Mouse (Mus musculus) MEL (cell line): ENCODE results near the gene Ecel1. TPM values are rescaled to one million over a fixed set of nuclear protein-coding genes. Genes with fewer than 3 reads are reported as not detected.

Source experiments
- DNase-seq: peaks from one replicate; pipeline ENCODE4 v3.0.0; 2011; ENCODE audit warnings: low read depth, low spot score
- H3K27ac ChIP-seq: 2 replicates; pipeline ENCODE4 v1.5.1; 2012; ENCODE audit warnings: low read depth, mild to moderate bottlenecking, control low read depth, low read length, moderate library complexity; ENCODE audit not compliant: control insufficient read depth
- H3K27me3 ChIP-seq, 2 experiments: fragments of 150-350 bp in 1 of 2; sonication (generic) in 1 of 2; 2 replicates each; pipeline ENCODE4 v1.6.1; 2012; ENCODE audit warnings: low read length in 2 of 2, mild to moderate bottlenecking in 2 of 2, improper control_type of control experiment in 1 of 2, moderate library complexity in 1 of 2; ENCODE audit not compliant: insufficient read depth in 2 of 2, control insufficient read depth in 1 of 2
- H3K36me3 ChIP-seq, 2 experiments: 2 replicates each; pipeline ENCODE4 v1.6.1; 2012 to 2014; ENCODE audit warnings: low read length in 2 of 2, improper control_type of control experiment in 1 of 2, inconsistent platforms in 1 of 2, mild to moderate bottlenecking in 1 of 2; ENCODE audit not compliant: insufficient read depth in 2 of 2, control insufficient read depth in 1 of 2
- H3K4me1 ChIP-seq, 2 experiments: fragments of 150-350 bp in 1 of 2; sonication (generic) in 1 of 2; 2 replicates each; pipeline ENCODE4 v1.6.1; 2012; ENCODE audit warnings: low read length in 2 of 2, improper control_type of control experiment in 1 of 2, mild to moderate bottlenecking in 1 of 2; ENCODE audit not compliant: insufficient read depth in 2 of 2, control insufficient read depth in 1 of 2
- H3K4me3 ChIP-seq, 2 experiments: fragments of 150-350 bp in 1 of 2; sonication (generic) in 1 of 2; 2 replicates each; pipeline ENCODE4 v1.5.1; 2012; ENCODE audit warnings: low read depth in 2 of 2, low read length in 2 of 2, mild to moderate bottlenecking in 2 of 2, moderate library complexity in 2 of 2, control low read depth in 1 of 2, improper control_type of control experiment in 1 of 2; ENCODE audit not compliant: control insufficient read depth in 1 of 2, insufficient read depth in 1 of 2
- H3K79me2 ChIP-seq: 2 replicates; pipeline ENCODE4 v1.6.1; 2012; ENCODE audit warnings: mild to moderate bottlenecking, low read length, moderate library complexity; ENCODE audit not compliant: control insufficient read depth, poor library complexity, insufficient read depth
- H3K9ac ChIP-seq: 2 replicates; pipeline ENCODE4 v1.6.1; 2012; ENCODE audit warnings: low read depth, mild to moderate bottlenecking, control low read depth, low read length, moderate library complexity; ENCODE audit not compliant: control insufficient read depth, poor library complexity, severe bottlenecking
- H3K9me3 ChIP-seq: fragments of 150-350 bp; sonication (generic); replicated peaks from 2 replicates; pipeline ENCODE4 v1.6.1; 2012; ENCODE audit warnings: mild to moderate bottlenecking, low read length, improper control_type of control experiment, moderate library complexity; ENCODE audit not compliant: insufficient read depth
- CHD1 ChIP-seq: IDR thresholded peaks from 2 replicates; pipeline ENCODE4 v1.6.1; 2012; ENCODE audit warnings: low read depth, mild to moderate bottlenecking, inconsistent platforms, low read length, improper control_type of control experiment
- CHD2 ChIP-seq: IDR thresholded peaks from 2 replicates; pipeline ENCODE4 v1.6.1; 2011; ENCODE audit warnings: low read length, improper control_type of control experiment
- CTCF ChIP-seq, 3 experiments: IDR thresholded peaks in 2 of 3; conservative IDR thresholded peaks in 1 of 3; 2 replicates each; pipeline ENCODE4 v1.5.1; 2011 to 2012; ENCODE audit warnings: low read length in 3 of 3, low read depth in 2 of 3, mild to moderate bottlenecking in 2 of 3, improper control_type of control experiment in 1 of 3, inconsistent platforms in 1 of 3, mixed read lengths in 1 of 3, moderate library complexity in 1 of 3; ENCODE audit not compliant: control insufficient read depth in 1 of 3, insufficient read depth in 1 of 3, poor library complexity in 1 of 3, severe bottlenecking in 1 of 3
- E2F4 ChIP-seq: IDR thresholded peaks from 2 replicates; pipeline ENCODE4 v1.6.1; 2011; ENCODE audit warnings: low read depth, low read length, improper control_type of control experiment, borderline replicate concordance
- ELF1 ChIP-seq: IDR thresholded peaks from 2 replicates; pipeline ENCODE4 v1.6.1; 2014; ENCODE audit warnings: low read depth, mild to moderate bottlenecking, inconsistent platforms, low read length, improper control_type of control experiment, moderate library complexity
- EP300 ChIP-seq, 2 experiments: IDR thresholded peaks; 2 replicates each; pipeline ENCODE4 v1.6.1; 2011; ENCODE audit warnings: improper control_type of control experiment in 2 of 2, low read length in 2 of 2, low read depth in 1 of 2, mild to moderate bottlenecking in 1 of 2
- ETS1 ChIP-seq: IDR thresholded peaks from 2 replicates; pipeline ENCODE4 v1.6.1; 2012; ENCODE audit warnings: low read depth, mild to moderate bottlenecking, inconsistent platforms, low read length, improper control_type of control experiment, moderate library complexity
- GABPA ChIP-seq: IDR thresholded peaks from 2 replicates; pipeline ENCODE4 v1.6.1; 2012; ENCODE audit warnings: low read depth, mild to moderate bottlenecking, inconsistent platforms, low read length, improper control_type of control experiment, moderate library complexity
- GATA1 ChIP-seq: IDR thresholded peaks from 2 replicates; pipeline ENCODE4 v1.6.1; 2011; ENCODE audit warnings: low read depth, low read length, improper control_type of control experiment
- HCFC1 ChIP-seq: IDR thresholded peaks from 2 replicates; pipeline ENCODE4 v1.6.1; 2012; ENCODE audit warnings: low read depth, mild to moderate bottlenecking, inconsistent platforms, low read length, improper control_type of control experiment, moderate library complexity
- JUND ChIP-seq: IDR thresholded peaks from 2 replicates; pipeline ENCODE4 v1.6.1; 2011; ENCODE audit warnings: low read depth, mild to moderate bottlenecking, improper control_type of control experiment, low read length
- KAT2A ChIP-seq: conservative IDR thresholded peaks from 2 replicates; pipeline ENCODE4 v1.6.1; 2012; ENCODE audit warnings: low read depth, low read length, improper control_type of control experiment, inconsistent platforms
- MAX ChIP-seq: IDR thresholded peaks from 2 replicates; pipeline ENCODE4 v1.6.1; 2011; ENCODE audit warnings: low read length, improper control_type of control experiment
- MEF2A ChIP-seq: IDR thresholded peaks from 2 replicates; pipeline ENCODE4 v1.6.1; 2014; ENCODE audit warnings: low read depth, mild to moderate bottlenecking, inconsistent platforms, low read length, improper control_type of control experiment; ENCODE audit not compliant: poor library complexity, insufficient replicate concordance, severe bottlenecking; ENCODE audit errors: extremely low read depth
- MXI1 ChIP-seq: IDR thresholded peaks from 2 replicates; pipeline ENCODE4 v1.6.1; 2011; ENCODE audit warnings: mild to moderate bottlenecking, low read depth, low read length, improper control_type of control experiment
- MYB ChIP-seq: IDR thresholded peaks from 2 replicates; pipeline ENCODE4 v1.6.1; 2011; ENCODE audit warnings: mild to moderate bottlenecking, low read depth, low read length, improper control_type of control experiment
- NRF1 ChIP-seq: IDR thresholded peaks from 2 replicates; pipeline ENCODE4 v1.6.1; 2014; ENCODE audit warnings: low read depth, mild to moderate bottlenecking, inconsistent platforms, low read length, improper control_type of control experiment, moderate library complexity; ENCODE audit not compliant: poor library complexity, insufficient read depth, severe bottlenecking
- POLR2A ChIP-seq, 2 experiments: IDR thresholded peaks; 2 replicates each; pipeline ENCODE4 v1.6.1; 2011 to 2012; ENCODE audit warnings: low read length in 2 of 2, mild to moderate bottlenecking in 2 of 2, control low read depth in 1 of 2, improper control_type of control experiment in 1 of 2, low read depth in 1 of 2, moderate library complexity in 1 of 2; ENCODE audit not compliant: control insufficient read depth in 1 of 2, insufficient read depth in 1 of 2, poor library complexity in 1 of 2
- POLR2AphosphoS2 ChIP-seq: IDR thresholded peaks from 2 replicates; pipeline ENCODE4 v1.6.1; 2011; ENCODE audit warnings: low read length, improper control_type of control experiment
- POLR2AphosphoS5 ChIP-seq: IDR thresholded peaks from 2 replicates; pipeline ENCODE4 v1.6.1; 2012; ENCODE audit warnings: low read depth, borderline replicate concordance, mild to moderate bottlenecking, inconsistent platforms, low read length, moderate library complexity, mixed read lengths
- RAD21 ChIP-seq: IDR thresholded peaks from 2 replicates; pipeline ENCODE4 v1.6.1; 2011; ENCODE audit warnings: mild to moderate bottlenecking, low read depth, low read length, improper control_type of control experiment
- SIN3A ChIP-seq: IDR thresholded peaks from 2 replicates; pipeline ENCODE4 v1.6.1; 2012; ENCODE audit warnings: low read length, improper control_type of control experiment, inconsistent platforms
- SMC3 ChIP-seq: IDR thresholded peaks from 2 replicates; pipeline ENCODE4 v1.6.1; 2011; ENCODE audit warnings: low read depth, low read length, improper control_type of control experiment
- TAL1 ChIP-seq: IDR thresholded peaks from 2 replicates; pipeline ENCODE4 v1.6.1; 2012; ENCODE audit warnings: mild to moderate bottlenecking, inconsistent platforms, low read length, moderate library complexity, mixed read lengths
- TBP ChIP-seq: IDR thresholded peaks from 2 replicates; pipeline ENCODE4 v1.8.0; 2011; ENCODE audit warnings: low read depth, low read length, improper control_type of control experiment
- TCF12 ChIP-seq: IDR thresholded peaks from 2 replicates; pipeline ENCODE4 v1.6.1; 2014; ENCODE audit warnings: low read depth, mild to moderate bottlenecking, inconsistent platforms, low read length, improper control_type of control experiment, moderate library complexity
- UBTF ChIP-seq: IDR thresholded peaks from 2 replicates; pipeline ENCODE4 v1.6.1; 2012; ENCODE audit warnings: low read depth, mild to moderate bottlenecking, inconsistent platforms, low read length, improper control_type of control experiment, moderate library complexity, borderline replicate concordance; ENCODE audit not compliant: insufficient read depth
- USF1 ChIP-seq: IDR thresholded peaks from 2 replicates; pipeline ENCODE4 v1.6.1; 2014; ENCODE audit warnings: low read depth, mild to moderate bottlenecking, inconsistent platforms, low read length, improper control_type of control experiment, moderate library complexity
- USF2 ChIP-seq, 2 experiments: IDR thresholded peaks; 2 replicates each; pipeline ENCODE4 v1.6.1; 2011 to 2012; ENCODE audit warnings: improper control_type of control experiment in 2 of 2, low read length in 2 of 2, borderline replicate concordance in 1 of 2, inconsistent platforms in 1 of 2, low read depth in 1 of 2, mild to moderate bottlenecking in 1 of 2; ENCODE audit not compliant: insufficient read depth in 1 of 2
- ZC3H11A ChIP-seq: IDR thresholded peaks from 2 replicates; pipeline ENCODE4 v1.6.1; 2012; ENCODE audit warnings: low read depth, mild to moderate bottlenecking, inconsistent platforms, low read length, improper control_type of control experiment
- ZKSCAN1 ChIP-seq: IDR thresholded peaks from 2 replicates; pipeline ENCODE4 v1.6.1; 2012; ENCODE audit warnings: low read depth, mild to moderate bottlenecking, inconsistent platforms, low read length, improper control_type of control experiment, moderate library complexity
- ZMIZ1 ChIP-seq: IDR thresholded peaks from 2 replicates; pipeline ENCODE4 v1.6.1; 2012; ENCODE audit warnings: low read depth, mild to moderate bottlenecking, inconsistent platforms, low read length, improper control_type of control experiment, moderate library complexity
- ZNF384 ChIP-seq: IDR thresholded peaks from 2 replicates; pipeline ENCODE4 v1.6.1; 2012; ENCODE audit warnings: low read depth, mild to moderate bottlenecking, inconsistent platforms, low read length, improper control_type of control experiment
- polyA plus RNA-seq, 2 experiments: library from polyadenylated mRNA; stranded (reverse) in 1 of 2; unstranded in 1 of 2; fragments of >175 nt in 1 of 2; fragments of >200 nt in 1 of 2; gene quantifications; 2 replicates each; pipeline versions ENCODE4 v1.2.1 to v1.2.4; 2012; ENCODE audit warnings: low replicate concordance in 2 of 2, low read depth in 1 of 2; ENCODE audit not compliant: insufficient read length in 2 of 2, insufficient read depth in 1 of 2, missing spikeins in 1 of 2
- total RNA-seq: library from RNA; depleted of rRNA; stranded (reverse); fragments of 300-350 nt; gene quantifications from 2 replicates; pipeline ENCODE4 v1.2.3, GENCODE M21; 2012

Ecel1 gene
- total and polyA plus RNA-seq, 3 experiments = 0.73 to 4.8 TPM; not detected in 1

DNA sequence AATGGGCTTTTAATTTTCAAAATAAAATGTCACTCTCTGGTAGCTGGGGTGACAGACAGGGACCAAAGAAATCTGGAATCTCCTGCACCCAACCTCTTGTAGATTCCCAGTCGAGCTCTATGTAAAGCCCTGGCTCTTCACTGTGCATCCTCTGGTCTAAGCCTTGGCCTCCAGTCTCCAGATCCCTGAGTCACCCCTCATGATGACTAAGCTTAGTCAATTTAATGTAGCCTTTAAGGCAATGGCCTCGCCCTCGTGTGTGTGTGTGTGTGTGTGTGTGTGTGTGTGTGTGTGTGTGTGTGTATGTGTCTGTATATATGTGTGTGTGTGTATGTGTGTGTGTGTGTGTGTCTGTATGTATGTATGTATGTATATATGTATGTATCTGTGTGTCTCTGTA is 3.1 kb upstream of the Ecel1 start:
- Histone ChIP-seq H3K27ac (no peak overlapping the region), H3K36me3 (no peaks in the 10 kb centered on the region), H3K9me3 (no peaks in the 10 kb centered on the region), H3K27me3 (peaks cover 0 to 1% of the 10 kb centered on the region in 2 experiments; a peak in 1 of 4 replicates), H3K4me3 (no peak overlapping the region), H3K79me2 (no peaks in the 10 kb centered on the region), H3K9ac (no peak overlapping the region), H3K4me1 (no peaks in the 10 kb centered on the region)
- no peak for DNase-seq
- TF ChIP-seq GATA1 = no peak
- TF ChIP-seq NRF1 = no peak
- no peak for TF ChIP-seq POLR2AphosphoS5
- TF ChIP-seq E2F4 = no peak
- no peak for TF ChIP-seq SMC3
- TF ChIP-seq ETS1 = no peak
- no peak for TF ChIP-seq EP300 (IDR thresholded peaks at IDR 0.05; ENCODE audit: low read depth in 1 of 2, low read length in 2 of 2)
- TF ChIP-seq MYB = no peak
- TF ChIP-seq SIN3A = no peak
- TF ChIP-seq CHD1 = no peak
- TF ChIP-seq MXI1 = no peak
- no peak for TF ChIP-seq MAX
- no peak for TF ChIP-seq ZNF384
- no peak for TF ChIP-seq ELF1
- no peak for TF ChIP-seq USF1
- TF ChIP-seq POLR2AphosphoS2 = no peak
- TF ChIP-seq HCFC1 = no peak
- TF ChIP-seq CTCF (IDR thresholded peaks at IDR 0.05 in 2 of 3, conservative IDR thresholded peaks at IDR 0.05 in 1 of 3; ENCODE audit: control insufficient read depth in 1 of 3, insufficient read depth in 1 of 3, low read depth in 2 of 3, low read length in 3 of 3, poor library complexity in 1 of 3, severe bottlenecking in 1 of 3) = no peak

- DNase-seq = no peak
- Histone ChIP-seq H3K27ac (no peak overlapping the region), H3K4me3 (no peak overlapping the region), H3K9me3 (no peaks in the 10 kb centered on the region), H3K4me1 (no peaks in the 10 kb centered on the region), H3K9ac (no peak overlapping the region), H3K79me2 (no peaks in the 10 kb centered on the region), H3K27me3 (peaks cover 0 to 1% of the 10 kb centered on the region in 2 experiments; a peak in 1 of 4 replicates), H3K36me3 (no peaks in the 10 kb centered on the region)
- no peak for TF ChIP-seq E2F4
- TF ChIP-seq USF2 (IDR thresholded peaks at IDR 0.05; ENCODE audit: borderline replicate concordance in 1 of 2, insufficient read depth in 1 of 2, low read depth in 1 of 2, low read length in 2 of 2) = no peak
- TF ChIP-seq SIN3A = no peak
- TF ChIP-seq ZMIZ1 = no peak
- no peak for TF ChIP-seq POLR2A (IDR thresholded peaks at IDR 0.05; ENCODE audit: control insufficient read depth in 1 of 2, insufficient read depth in 1 of 2, low read depth in 1 of 2, low read length in 2 of 2, poor library complexity in 1 of 2)
- no peak for TF ChIP-seq JUND
- TF ChIP-seq GABPA = no peak
- no peak for TF ChIP-seq MEF2A
- TF ChIP-seq ZKSCAN1 = no peak
- no peak for TF ChIP-seq TCF12
- no peak for TF ChIP-seq TAL1
- no peak for TF ChIP-seq UBTF
- TF ChIP-seq KAT2A = no peak
- no peak for TF ChIP-seq ZC3H11A
- TF ChIP-seq CHD2 = no peak
- no peak for TF ChIP-seq TBP
- TF ChIP-seq RAD21 = no peak
Measured at GRCm38 (mm10) chr1:87155531-87156198, 656 bp downstream of the Ecel1 start.
